In genomic region chr11:116027756-116028155, GRCm38 (mm10) we compare ENCODE assay signal across 8 mouse cellular contexts. TPM values are rescaled to one million over a fixed set of nuclear protein-coding genes. Genes with fewer than 3 reads are reported as not detected.
DNase-seq lines count a peak whose midpoint lies in the region; ATAC-seq lines count a peak whose summit lies in the region.

TSS of gene H3f3b (minus strand) at chr11:116027962.

- WGBS in intestine, embryonic 15.5 days: 81% methylated on average over 4 of the region's 4 CpGs

- no peaks in the 10 kb centered on the region for H3K27me3 ChIP-seq in intestine, embryonic 15.5 days (replicated peaks)
- no peaks in the 10 kb centered on the region for H3K27me3 ChIP-seq in megakaryocyte, embryonic 14.5 days (replicated peaks)

- DNase-seq in layer of hippocampus, adult 8-10 months (ENCODE audit: low spot score in 2 of 2): no peak
- no peak for DNase-seq in layer of hippocampus, adult 11-12 months (ENCODE audit: low spot score)
- DNase-seq in adrenal gland, postnatal 4 days (ENCODE audit: low spot score in 2 of 2): no peak
- DNase-seq in gastrocnemius, postnatal 36 days: no peak
- no peak for DNase-seq in retina, embryonic 14.5 days (ENCODE audit: low spot score)
- no peak for DNase-seq in thymus, postnatal 36 days

- H3K9me3 ChIP-seq in intestine, embryonic 15.5 days: no peaks in the 10 kb centered on the region
- no peaks in the 10 kb centered on the region for H3K9me3 ChIP-seq in megakaryocyte, embryonic 14.5 days

- H3K4me1 ChIP-seq in intestine, embryonic 15.5 days (replicated peaks): peaks cover 9% of the 10 kb centered on the region; the same call in 1 of the 2 replicates
- H3K4me1 ChIP-seq in megakaryocyte, embryonic 14.5 days: peaks cover 55% of the 10 kb centered on the region

- no peak within 1 kb of the TSS for H3K27ac ChIP-seq in intestine, embryonic 15.5 days

- H3K36me3 ChIP-seq in intestine, embryonic 15.5 days: peaks cover 4% of the 10 kb centered on the region; the same call in 1 of the 2 replicates
- H3K36me3 ChIP-seq in megakaryocyte, embryonic 14.5 days (replicated peaks; ENCODE audit: low read length): peaks cover 14% of the 10 kb centered on the region

- H3K9ac ChIP-seq in intestine, embryonic 15.5 days: no peak within 1 kb of the TSS

- no peak for ATAC-seq in intestine, embryonic 15.5 days

- H3K4me2 ChIP-seq in intestine, embryonic 15.5 days (replicated peaks): no peak within 1 kb of the TSS

- intact Hi-C loops in gastrocnemius, postnatal 36 days (cut with DNase I): no loop called here

- H3K4me3 ChIP-seq in intestine, embryonic 15.5 days (replicated peaks): no peak within 1 kb of the TSS
- H3K4me3 ChIP-seq in megakaryocyte, embryonic 14.5 days (replicated peaks): peak within 1 kb of the TSS; percentile 87

RNA-seq across cellular contexts. Expression of gene H3f3b, which starts in this region (rescaled TPM):
- total RNA-seq in layer of hippocampus, adult 8-10 months (2022): 100 to 1,000 TPM; 243 to 308 (median 280) TPM
- 100 to 1,000 TPM; 751 to 846 TPM for total RNA-seq in adrenal gland, postnatal 4 days (2021)
- total RNA-seq in gastrocnemius, postnatal 36 days (2021): 10 to 100 TPM; 56.1 to 75.3 TPM
- 1,398 and 1,618 TPM in 2 replicates for polyA plus RNA-seq in intestine, embryonic 15.5 days (2015; fragmentation: Nextera tagmentation; extraction: Ambion mirVana)
- polyA plus RNA-seq in megakaryocyte, embryonic 14.5 days (2012; ENCODE audit: insufficient read depth, low replicate concordance): 819 and 908 TPM in 2 replicates
